Mouse (Mus musculus) liver, adult (tissue): Measurements from ENCODE around the gene Retreg2.

Source experiments
- GATA4 ChIP-seq: IDR thresholded peaks from 2 replicates; pipeline ENCODE4 v1.6.1; 2014; ENCODE audit warnings: mild to moderate bottlenecking, low read length; ENCODE audit not compliant: insufficient replicate concordance

Gene Retreg2

DNA sequence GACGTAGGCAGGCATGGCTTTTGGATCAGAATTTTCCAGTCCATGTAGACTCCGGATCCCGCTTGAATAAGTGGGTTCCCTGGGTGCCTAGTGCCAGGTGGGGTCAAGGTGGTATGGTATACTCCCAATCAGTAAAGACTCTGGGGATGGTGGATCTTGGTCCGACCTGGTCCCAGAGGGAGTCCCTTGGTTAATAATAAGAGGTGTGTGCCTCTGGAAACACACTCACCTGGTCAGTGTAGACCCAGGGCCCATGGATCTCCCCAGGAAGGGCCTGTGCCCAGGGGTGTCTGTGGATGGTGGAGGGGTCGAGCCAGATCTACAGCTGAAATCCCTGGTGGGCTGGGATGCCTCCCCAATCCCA, 48.7 kb downstream of the Retreg2 start:
- no peak for TF ChIP-seq GATA4

DNA sequence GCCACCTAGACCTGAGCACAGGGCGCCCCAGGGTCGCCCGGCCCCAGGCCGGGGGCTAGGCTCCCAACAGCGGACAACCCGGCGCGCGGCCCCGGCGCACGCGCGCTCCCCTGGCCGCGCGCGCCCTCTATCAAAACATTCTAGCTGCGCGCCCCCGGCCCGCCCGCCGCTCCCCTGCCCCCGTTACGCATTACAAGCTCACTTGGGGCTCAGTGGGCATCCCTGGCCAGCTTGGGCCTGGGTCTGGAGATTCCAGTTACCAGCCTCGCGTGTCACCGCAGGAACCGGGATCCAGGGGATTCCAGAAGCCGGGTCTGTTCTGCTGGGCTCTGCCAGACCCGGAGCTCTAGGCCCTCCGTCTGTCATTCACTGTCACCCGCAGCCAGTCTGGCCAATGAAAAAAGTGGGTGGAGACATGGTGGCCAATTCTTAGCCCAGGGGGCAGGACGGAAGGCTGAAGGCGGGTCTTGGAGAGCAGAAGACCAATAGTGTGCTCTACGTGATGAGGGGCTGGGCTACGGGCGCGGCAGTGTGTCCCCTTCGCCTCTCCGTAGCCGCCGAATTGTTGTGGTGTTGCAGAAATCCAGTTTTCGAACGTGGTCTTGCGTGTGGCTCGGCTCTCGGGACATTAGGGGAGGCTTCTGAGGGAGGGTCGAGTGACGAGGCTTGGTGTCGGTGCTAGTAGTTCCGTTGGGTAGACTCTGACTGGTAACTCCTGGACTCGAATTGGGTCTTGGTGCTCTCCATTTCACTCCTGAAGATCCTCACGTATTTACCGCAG, 49.2 kb downstream of the Retreg2 start, which contains the start of the genes Ankzf1 and Atg9a:
Gene Ankzf1 (plus strand): TSS at position 530 of the 781 bp plus-strand sequence.
Gene Atg9a (minus strand): TSS at position 575 of the 781 bp plus-strand sequence.
- TF ChIP-seq GATA4 = no peak; the same call in 1 of the 2 replicates

DNA sequence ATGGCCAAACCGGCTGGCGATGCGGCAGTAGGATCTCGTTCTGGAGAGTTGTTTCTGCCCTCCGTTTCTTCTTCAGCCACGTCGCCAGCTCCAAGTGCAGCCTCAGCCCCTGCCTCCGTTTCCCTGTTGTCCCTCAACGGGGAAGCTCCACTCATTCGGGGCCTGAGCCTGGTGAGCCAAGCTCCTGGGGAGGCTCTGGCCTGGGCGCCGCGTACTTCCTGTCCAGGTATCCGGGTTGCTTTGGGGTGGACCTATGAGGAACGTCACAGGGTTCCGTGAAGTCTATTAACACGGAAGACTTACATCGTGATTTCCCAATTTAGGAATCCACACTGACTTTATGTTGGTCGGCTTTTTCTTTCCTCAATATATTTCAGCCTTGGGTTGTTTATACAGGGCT, 49.9 kb downstream of the Retreg2 start:
- no peak for TF ChIP-seq GATA4
